Mouse (Mus musculus) CH12.LX (cell line): ENCODE measurements at regions not wholly inside any gene's neighbourhood (a gene's known extent, or its start where the extent isn't known, plus 50 kb on each side); places are given as distances from the start of the nearest gene placed in this dataset.

ENCODE experiments used
- CTCF ChIP-seq, 2 experiments: IDR thresholded peaks in 1 of 2; conservative IDR thresholded peaks in 1 of 2; 2 replicates each; pipeline ENCODE4 v1.5.1; 2011 to 2012; ENCODE audit warnings: low read depth in 2 of 2, low read length in 2 of 2, improper control_type of control experiment in 1 of 2, inconsistent platforms in 1 of 2, mild to moderate bottlenecking in 1 of 2, moderate library complexity in 1 of 2
- POLR2A ChIP-seq: IDR thresholded peaks from 2 replicates; pipeline ENCODE4 v1.6.1; 2011; ENCODE audit warnings: low read depth, mild to moderate bottlenecking, improper control_type of control experiment, low read length
- RCOR1 ChIP-seq: conservative IDR thresholded peaks from 2 replicates; pipeline ENCODE4 v1.6.1; 2012; ENCODE audit warnings: low read depth, mild to moderate bottlenecking, inconsistent platforms, low read length, improper control_type of control experiment

GRCm38 (mm10) chr3:60848437-60848836, 154.2 kb upstream of the P2ry1 start:
- TF ChIP-seq CTCF (conservative IDR thresholded peaks at IDR 0.05 in 1 of 2, IDR thresholded peaks at IDR 0.05 in 1 of 2; ENCODE audit: low read depth in 2 of 2, low read length in 2 of 2) (no peak), RCOR1 (no peak), POLR2A (no peak)
